ENCODE assay signal across 8 mouse cellular contexts in genomic region chr13:67609066-67609876, GRCm38 (mm10). TPM values are rescaled to one million over a fixed set of nuclear protein-coding genes. Genes with fewer than 3 reads are reported as not detected.
A peak's percentile ranks its signal among the peaks of the same experiment; 100 is the strongest.
DNase-seq lines count a peak whose midpoint lies in the region; ATAC-seq and TF ChIP-seq lines count a peak whose summit lies in the region.

Zfp729b (minus strand) TSS chr13:67609707.

- peak; percentile 3 for DNase-seq in G1E (ENCODE audit: low spot score)
- DNase-seq in cerebellum, adult 18-20 months: peak; percentile 91
- peak; percentile 91 to 97 for DNase-seq in heart, postnatal 36 days
- DNase-seq in layer of hippocampus, adult 2 months (ENCODE audit: low spot score in 2 of 2): peak; percentile 89 to 91
- DNase-seq in lung, embryonic 14.5 days: peak; percentile 94
- DNase-seq in thymus, adult 2 months: peak; percentile 91

- peaks cover 2% of the 10 kb centered on the region; the same call in 1 of the 2 replicates for H3K9me3 ChIP-seq in G1E (replicated peaks)
- no peaks in the 10 kb centered on the region for H3K9me3 ChIP-seq in forebrain, embryonic 16.5 days (ENCODE audit: control insufficient read depth, low read length)
- H3K9me3 ChIP-seq in lung, embryonic 14.5 days (ENCODE audit: low read depth, low read length): no peaks in the 10 kb centered on the region

- H3K4me2 ChIP-seq in forebrain, embryonic 16.5 days (ENCODE audit: low read length): peak within 1 kb of the TSS; percentile 52
- peak within 1 kb of the TSS; percentile 67 for H3K4me2 ChIP-seq in lung, embryonic 14.5 days

- no peaks in the 10 kb centered on the region for H3K27me3 ChIP-seq in G1E (ENCODE audit: insufficient read depth, low read length)
- no peaks in the 10 kb centered on the region for H3K27me3 ChIP-seq in forebrain, embryonic 16.5 days (replicated peaks; ENCODE audit: control insufficient read depth, insufficient read depth, low read length)
- no peaks in the 10 kb centered on the region for H3K27me3 ChIP-seq in lung, embryonic 14.5 days (ENCODE audit: insufficient read depth, low read length)
- no peaks in the 10 kb centered on the region for H3K27me3 ChIP-seq in thymus, adult 2 months (ENCODE audit: control insufficient read depth, insufficient read depth, low read length)

- ATAC-seq in G1E (ENCODE audit: extremely low read depth, insufficient number of reproducible peaks, low FRiP score, poor library complexity, severe bottlenecking): peak; percentile 80
- peak; percentile 96 for ATAC-seq in forebrain, embryonic 16.5 days
- peak; percentile 98 for ATAC-seq in lung, embryonic 14.5 days (ENCODE audit: insufficient read depth)

- no peak for TF ChIP-seq POLR2A in olfactory bulb, adult 2 months (IDR thresholded peaks at IDR 0.05; ENCODE audit: insufficient read depth, low read depth, low read length)
- no peak for TF ChIP-seq POLR2A in thymus, adult 2 months (IDR thresholded peaks at IDR 0.05; ENCODE audit: control insufficient read depth, extremely low read depth, insufficient read depth, low read length, poor library complexity)

- intact Hi-C loops in heart, postnatal 36 days (cut with DNase I): loop anchor here (1.0 to 2.0 kb wide), 4 partner anchors 28 to 115 kb away; partner anchors contain the start of genes Gm49345, Zfp729a and Zfp748

- no peaks in the 10 kb centered on the region for H3K4me1 ChIP-seq in G1E (ENCODE audit: insufficient read depth, low read depth, low read length)
- H3K4me1 ChIP-seq in forebrain, embryonic 16.5 days (replicated peaks; ENCODE audit: control insufficient read depth, insufficient read depth, low read length): peaks cover 4% of the 10 kb centered on the region
- H3K4me1 ChIP-seq in lung, embryonic 14.5 days (ENCODE audit: insufficient read depth): no peaks in the 10 kb centered on the region
- peaks cover 2% of the 10 kb centered on the region; the same call in 1 of the 2 replicates for H3K4me1 ChIP-seq in olfactory bulb, adult 2 months (ENCODE audit: control insufficient read depth, insufficient read depth, low read length)
- H3K4me1 ChIP-seq in thymus, adult 2 months (replicated peaks; ENCODE audit: control insufficient read depth, insufficient read depth, low read length): no peaks in the 10 kb centered on the region; the same call in 1 of the 2 replicates

- no peak for TF ChIP-seq CTCF in G1E (IDR thresholded peaks at IDR 0.05; ENCODE audit: low read depth, low read length)
- peak; percentile 50 for TF ChIP-seq CTCF in layer of hippocampus, adult 2 months (conservative IDR thresholded peaks at IDR 0.05)
- TF ChIP-seq CTCF in lung, embryonic 14.5 days (IDR thresholded peaks at IDR 0.05; ENCODE audit: low read depth): peak; percentile 55
- no peak for TF ChIP-seq CTCF in olfactory bulb, adult 2 months (IDR thresholded peaks at IDR 0.05; ENCODE audit: insufficient read depth, low read depth, low read length)
- no peak for TF ChIP-seq CTCF in thymus, adult 2 months (IDR thresholded peaks at IDR 0.05; ENCODE audit: borderline replicate concordance, control insufficient read depth, extremely low read depth, insufficient read depth, low read length, poor library complexity)

- H3K27ac ChIP-seq in forebrain, embryonic 16.5 days (ENCODE audit: low read length): peak within 1 kb of the TSS; percentile 60
- H3K27ac ChIP-seq in layer of hippocampus, adult 2 months: peak within 1 kb of the TSS; percentile 81
- peak within 1 kb of the TSS; percentile 72 for H3K27ac ChIP-seq in lung, embryonic 14.5 days (ENCODE audit: low read depth)
- H3K27ac ChIP-seq in olfactory bulb, adult 2 months (ENCODE audit: insufficient read depth, low read depth, low read length): no peak within 1 kb of the TSS
- no peak within 1 kb of the TSS for H3K27ac ChIP-seq in thymus, adult 2 months (ENCODE audit: control insufficient read depth, insufficient read depth, low read length)

- H3K36me3 ChIP-seq in G1E (replicated peaks): no peaks in the 10 kb centered on the region
- no peaks in the 10 kb centered on the region for H3K36me3 ChIP-seq in forebrain, embryonic 16.5 days (ENCODE audit: control insufficient read depth, insufficient read depth)
- no peaks in the 10 kb centered on the region for H3K36me3 ChIP-seq in lung, embryonic 14.5 days (ENCODE audit: insufficient read depth)
- no peaks in the 10 kb centered on the region for H3K36me3 ChIP-seq in thymus, adult 2 months (ENCODE audit: control insufficient read depth, insufficient read depth, low read length)

- H3K4me3 ChIP-seq in G1E (ENCODE audit: low read depth, low read length): peak within 1 kb of the TSS; percentile 69
- H3K4me3 ChIP-seq in forebrain, embryonic 16.5 days (replicated peaks; ENCODE audit: low read length): peak within 1 kb of the TSS; percentile 81
- H3K4me3 ChIP-seq in layer of hippocampus, adult 2 months: peak within 1 kb of the TSS; percentile 72
- peak within 1 kb of the TSS; percentile 66 for H3K4me3 ChIP-seq in lung, embryonic 14.5 days (ENCODE audit: low read depth, low read length)
- peak within 1 kb of the TSS; percentile 88 for H3K4me3 ChIP-seq in olfactory bulb, adult 2 months (ENCODE audit: insufficient read depth, low read depth, low read length)
- peak within 1 kb of the TSS; percentile 62 for H3K4me3 ChIP-seq in thymus, adult 2 months (ENCODE audit: control insufficient read depth, insufficient read depth, low read length)

- H3K9ac ChIP-seq in forebrain, embryonic 16.5 days (replicated peaks; ENCODE audit: low read depth, low read length): peak within 1 kb of the TSS; percentile 68
- peak within 1 kb of the TSS; percentile 66 for H3K9ac ChIP-seq in lung, embryonic 14.5 days

- WGBS in forebrain, embryonic 16.5 days: 2% methylated on average over 20 of the region's 20 CpGs
- WGBS in lung, embryonic 14.5 days: 2% methylated on average over 20 of the region's 20 CpGs
- whole genome bisulfite sequencing in olfactory bulb, adult 2 months: 1% methylated on average over 20 of the region's 20 CpGs
- 3% methylated on average over 20 of the region's 20 CpGs for WGBS in thymus, adult 2 months

RNA-seq across cellular contexts. Expression of gene Zfp729b, which starts in this region (rescaled TPM):
- total RNA-seq in G1E (2014; fragmentation: Nextera tagmentation) (21.3 and 21.7 TPM in 2 replicates), G1E (2017) (25.6 and 26.0 TPM in 2 replicates)
- polyA plus RNA-seq in G1E (2012): 0.40 and 0.65 TPM in 2 replicates
- polyA plus RNA-seq in forebrain, embryonic 16.5 days (2015; fragmentation: Nextera tagmentation; extraction: Ambion mirVana): 6.3 and 7.6 TPM in 2 replicates
- total RNA-seq in heart, postnatal 36 days (2021): 1 to 10 TPM; 3.8 to 5.2 TPM
- total RNA-seq in layer of hippocampus, adult 2 months (2021): 10 to 100 TPM in 1 of 2 experiments, 1 to 10 TPM in 1; 9.1 to 10.2 TPM
- polyA plus RNA-seq in lung, embryonic 14.5 days (2014; fragmentation: Nextera tagmentation; extraction: Ambion mirVana): 4.4 and 4.7 TPM in 2 replicates
- not detected in 2 replicates for polyA plus RNA-seq in olfactory bulb, adult 2 months (2012; ENCODE audit: insufficient read depth, insufficient read length, low replicate concordance, missing spikeins)
- 1.1 and 1.2 TPM in 2 replicates for polyA plus RNA-seq in thymus, adult 2 months (2012; rRNA removed)

Comparison
In these comparisons a context has a peak if more than half of its experiments do, and no peak if none do; other contexts are left out.
1. DNase-seq: peak in every context shown above with its lines; median percentile 94 in heart, postnatal 36 days; 94 in lung, embryonic 14.5 days; 91 in cerebellum, adult 18-20 months; 91 in thymus, adult 2 months; 90 in layer of hippocampus, adult 2 months; 3 in G1E.
2. CTCF ChIP-seq: peak in layer of hippocampus, adult 2 months (single experiment) and lung, embryonic 14.5 days (single experiment); none in G1E (single experiment), olfactory bulb, adult 2 months (single experiment) and thymus, adult 2 months (single experiment).
3. H3K27ac ChIP-seq: peak in forebrain, embryonic 16.5 days (single experiment), layer of hippocampus, adult 2 months (single experiment) and lung, embryonic 14.5 days (single experiment); none in olfactory bulb, adult 2 months (single experiment) and thymus, adult 2 months (single experiment).
4. Peak in every context shown above with its lines, with median percentiles within 50 percentile points of each other: ATAC-seq and H3K4me3 ChIP-seq.